Mouse (Mus musculus) liver, adult 2 months (tissue): Measurements from ENCODE around the gene Gm10644.

Source experiments
- CTCF ChIP-seq: fragments of 200-500 bp; IDR thresholded peaks from 2 replicates; pipeline ENCODE4 v1.5.1; 2011; ENCODE audit warnings: low read depth, low read length, control low read depth
- POLR2A ChIP-seq: fragments of 200-500 bp; IDR thresholded peaks from 2 replicates; pipeline ENCODE4 v1.6.1; 2011; ENCODE audit warnings: low read length, control low read depth; ENCODE audit not compliant: insufficient read depth; ENCODE audit errors: extremely low read depth

GRCm38 (mm10) chr8:83989243-83989642, 34.2 kb upstream of the Gm10644 start:
- TF ChIP-seq CTCF, result no peak
- no peak for TF ChIP-seq POLR2A
